Mouse (Mus musculus): ENCODE measurements around the gene Socs2. TPM values are rescaled to one million over a fixed set of nuclear protein-coding genes. Genes with fewer than 3 reads are reported as not detected.

Socs2 gene
- polyA plus RNA-seq, 2 experiments = 1.5 to 5.4 TPM

- no peak for DNase-seq (ENCODE audit: low read depth in 3 of 3, low spot score in 3 of 3)
- Histone ChIP-seq H3K4me1 (replicated peaks; ENCODE audit: control insufficient read depth in 2 of 2, insufficient read depth in 2 of 2, low read length in 1 of 2) (no peaks in the 10 kb centered on the region), H3K27me3 (ENCODE audit: control insufficient read depth, insufficient read depth, low read length) (no peaks in the 10 kb centered on the region), H3K36me3 (replicated peaks; ENCODE audit: control insufficient read depth, insufficient read depth, low read depth) (no peaks in the 10 kb centered on the region), H3K4me2 (ENCODE audit: low read depth) (no peak overlapping the region), H3K9ac (replicated peaks) (no peak overlapping the region), H3K9me3 (ENCODE audit: control insufficient read depth, low read length) (no peaks in the 10 kb centered on the region), H3K27ac (no peak overlapping the region), H3K4me3 (ENCODE audit: insufficient read depth in 1 of 2, low read depth in 2 of 2, low read length in 2 of 2) (no peak overlapping the region)
- no peak for ATAC-seq (ENCODE audit: insufficient read depth)
- WGBS (ENCODE audit: insufficient replicate concordance) = 60% methylated on average over 3 of the region's 3 CpGs
- no peak for TF ChIP-seq EP300 (IDR thresholded peaks at IDR 0.05; ENCODE audit: low read depth)
- TF ChIP-seq CTCF (IDR thresholded peaks at IDR 0.05; ENCODE audit: low read depth) = no peak
Measured at GRCm38 (mm10) chr10:95371942-95372341, 45.0 kb downstream of the Socs2 start.

GRCm38 (mm10) chr10:95369190-95369589 is 47.8 kb downstream of the Socs2 start:
- Histone ChIP-seq H3K4me2 (ENCODE audit: low read depth) (no peak overlapping the region), H3K27me3 (ENCODE audit: control insufficient read depth, insufficient read depth, low read length) (no peaks in the 10 kb centered on the region), H3K36me3 (replicated peaks; ENCODE audit: control insufficient read depth, insufficient read depth, low read depth) (no peaks in the 10 kb centered on the region), H3K27ac (no peak overlapping the region), H3K4me1 (replicated peaks; ENCODE audit: control insufficient read depth in 2 of 2, insufficient read depth in 2 of 2, low read length in 1 of 2) (no peaks in the 10 kb centered on the region), H3K9me3 (ENCODE audit: control insufficient read depth, low read length) (no peaks in the 10 kb centered on the region), H3K4me3 (ENCODE audit: insufficient read depth in 1 of 2, low read depth in 2 of 2, low read length in 2 of 2) (no peak overlapping the region), H3K9ac (replicated peaks) (no peak overlapping the region)
- TF ChIP-seq EP300 (IDR thresholded peaks at IDR 0.05; ENCODE audit: low read depth) = no peak
- no peak for TF ChIP-seq CTCF (IDR thresholded peaks at IDR 0.05; ENCODE audit: low read depth)
- no peak for DNase-seq (ENCODE audit: low read depth in 3 of 3, low spot score in 3 of 3)
- ATAC-seq (ENCODE audit: insufficient read depth) = no peak

GRCm38 (mm10) chr10:95368151-95368550 is 48.8 kb downstream of the Socs2 start:
- TF ChIP-seq CTCF (IDR thresholded peaks at IDR 0.05; ENCODE audit: low read depth) (no peak), EP300 (IDR thresholded peaks at IDR 0.05; ENCODE audit: low read depth) (no peak)
- Histone ChIP-seq H3K9ac (replicated peaks) (no peak overlapping the region), H3K27me3 (ENCODE audit: control insufficient read depth, insufficient read depth, low read length) (no peaks in the 10 kb centered on the region), H3K4me3 (ENCODE audit: insufficient read depth in 1 of 2, low read depth in 2 of 2, low read length in 2 of 2) (no peak overlapping the region), H3K36me3 (replicated peaks; ENCODE audit: control insufficient read depth, insufficient read depth, low read depth) (no peaks in the 10 kb centered on the region), H3K4me2 (ENCODE audit: low read depth) (no peak overlapping the region), H3K9me3 (ENCODE audit: control insufficient read depth, low read length) (no peaks in the 10 kb centered on the region), H3K4me1 (replicated peaks; ENCODE audit: control insufficient read depth in 2 of 2, insufficient read depth in 2 of 2, low read length in 1 of 2) (no peaks in the 10 kb centered on the region), H3K27ac (no peak overlapping the region)
- WGBS (ENCODE audit: insufficient replicate concordance) = 77% methylated on average over 14 of the region's 14 CpGs
- no peak for ATAC-seq (ENCODE audit: insufficient read depth)
- DNase-seq (ENCODE audit: low read depth in 3 of 3, low spot score in 3 of 3) = no peak

DNA sequence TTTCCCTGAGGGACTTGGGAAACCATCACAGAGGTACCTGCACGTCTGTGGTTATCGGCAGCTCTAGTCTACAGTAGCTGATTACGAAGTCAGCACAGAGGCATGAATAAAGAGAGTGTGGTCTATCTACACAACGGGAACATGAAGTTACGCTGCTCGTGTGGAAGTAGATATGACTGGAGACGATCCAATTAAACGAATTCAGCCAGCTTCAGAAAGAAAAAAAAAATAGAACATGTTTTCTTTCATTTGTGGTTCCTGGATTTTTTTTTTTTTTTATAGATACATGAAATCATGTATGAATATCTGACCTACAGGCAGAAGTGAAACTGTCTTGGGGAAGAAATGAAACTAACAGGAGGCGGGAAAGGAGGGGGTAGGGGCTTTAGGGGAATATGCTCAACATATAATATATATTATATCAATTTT is 49.3 kb downstream of the Socs2 start:
- H3K9ac ChIP-seq (replicated peaks) = no peak overlapping the region
- no peaks in the 10 kb centered on the region for H3K9me3 ChIP-seq (ENCODE audit: control insufficient read depth, low read length)
- H3K4me3 ChIP-seq (ENCODE audit: insufficient read depth in 1 of 2, low read depth in 2 of 2, low read length in 2 of 2) = no peak overlapping the region
- no peak overlapping the region for H3K4me2 ChIP-seq (ENCODE audit: low read depth)
- no peak overlapping the region for H3K27ac ChIP-seq
- WGBS (ENCODE audit: insufficient replicate concordance) = 70% methylated on average over 9 of the region's 9 CpGs
- no peak for TF ChIP-seq CTCF (IDR thresholded peaks at IDR 0.05; ENCODE audit: low read depth)
- no peak for TF ChIP-seq EP300 (IDR thresholded peaks at IDR 0.05; ENCODE audit: low read depth)
- DNase-seq (ENCODE audit: low read depth in 3 of 3, low spot score in 3 of 3) (no peak), ATAC-seq (ENCODE audit: insufficient read depth) (no peak)
- H3K4me1 ChIP-seq (replicated peaks; ENCODE audit: control insufficient read depth in 2 of 2, insufficient read depth in 2 of 2, low read length in 1 of 2) = no peaks in the 10 kb centered on the region
- no peaks in the 10 kb centered on the region for H3K36me3 ChIP-seq (replicated peaks; ENCODE audit: control insufficient read depth, insufficient read depth, low read depth)
- no peaks in the 10 kb centered on the region for H3K27me3 ChIP-seq (ENCODE audit: control insufficient read depth, insufficient read depth, low read length)

DNA sequence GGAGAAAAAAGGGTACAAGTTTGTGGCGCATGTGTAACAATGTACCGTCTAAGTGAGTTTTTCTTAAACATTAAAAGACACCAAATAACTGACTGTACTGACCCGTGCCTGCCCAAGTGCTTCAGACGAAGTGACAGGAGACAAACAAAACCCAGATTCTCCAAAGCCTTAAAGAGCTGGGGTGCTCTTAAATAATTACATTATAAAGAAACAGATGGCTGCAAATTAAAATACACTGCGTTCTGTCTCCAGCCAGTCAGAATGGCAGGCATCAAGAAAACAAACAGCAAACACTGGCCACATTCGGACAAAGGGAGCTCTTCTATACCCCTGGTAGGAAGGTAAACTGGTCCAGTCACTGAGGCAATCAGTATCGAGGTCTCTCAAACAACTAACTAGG is 49.7 kb downstream of the Socs2 start:
- Histone ChIP-seq H3K27ac (no peak overlapping the region), H3K4me3 (ENCODE audit: insufficient read depth in 1 of 2, low read depth in 2 of 2, low read length in 2 of 2) (no peak overlapping the region), H3K36me3 (replicated peaks; ENCODE audit: control insufficient read depth, insufficient read depth, low read depth) (no peaks in the 10 kb centered on the region), H3K27me3 (ENCODE audit: control insufficient read depth, insufficient read depth, low read length) (no peaks in the 10 kb centered on the region), H3K4me1 (replicated peaks; ENCODE audit: control insufficient read depth in 2 of 2, insufficient read depth in 2 of 2, low read length in 1 of 2) (no peaks in the 10 kb centered on the region), H3K9ac (replicated peaks) (no peak overlapping the region), H3K9me3 (ENCODE audit: control insufficient read depth, low read length) (no peaks in the 10 kb centered on the region), H3K4me2 (ENCODE audit: low read depth) (no peak overlapping the region)
- no peak for TF ChIP-seq EP300 (IDR thresholded peaks at IDR 0.05; ENCODE audit: low read depth)
- WGBS (ENCODE audit: insufficient replicate concordance) = 68% methylated on average over 7 of the region's 7 CpGs
- ATAC-seq (ENCODE audit: insufficient read depth) (no peak), DNase-seq (ENCODE audit: low read depth in 3 of 3, low spot score in 3 of 3) (no peak)

DNA sequence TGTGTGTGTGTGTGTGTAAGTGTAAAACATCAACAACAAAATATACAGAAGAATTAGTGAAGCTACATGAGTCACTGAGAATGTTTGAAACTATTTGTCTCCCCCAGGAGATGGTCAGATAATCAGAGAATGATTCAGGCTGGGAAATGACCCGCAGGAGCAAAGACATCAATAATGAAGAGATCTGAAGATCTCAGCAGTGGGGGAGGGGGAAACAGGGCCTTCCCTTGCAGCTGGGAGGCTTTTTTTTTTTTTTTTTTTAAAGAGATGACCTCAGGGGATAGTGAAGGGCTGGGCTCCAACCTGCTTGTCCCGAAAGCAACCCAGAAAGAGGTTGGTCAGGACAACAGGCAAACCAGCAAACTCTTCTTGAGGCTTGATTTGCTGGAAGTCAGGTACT is 54.7 kb downstream of the Socs2 start:
- ATAC-seq (ENCODE audit: insufficient read depth) (no peak), DNase-seq (ENCODE audit: low read depth in 3 of 3, low spot score in 3 of 3) (no peak)
- WGBS (ENCODE audit: insufficient replicate concordance) = 40% methylated on average over 2 of the region's 2 CpGs
- Histone ChIP-seq H3K36me3 (replicated peaks; ENCODE audit: control insufficient read depth, insufficient read depth, low read depth) (no peaks in the 10 kb centered on the region), H3K4me1 (replicated peaks; ENCODE audit: control insufficient read depth in 2 of 2, insufficient read depth in 2 of 2, low read length in 1 of 2) (no peaks in the 10 kb centered on the region), H3K27ac (no peak overlapping the region), H3K9me3 (ENCODE audit: control insufficient read depth, low read length) (no peaks in the 10 kb centered on the region), H3K4me3 (ENCODE audit: insufficient read depth in 1 of 2, low read depth in 2 of 2, low read length in 2 of 2) (no peak overlapping the region), H3K4me2 (ENCODE audit: low read depth) (no peak overlapping the region), H3K27me3 (ENCODE audit: control insufficient read depth, insufficient read depth, low read length) (no peaks in the 10 kb centered on the region), H3K9ac (replicated peaks) (no peak overlapping the region)
- no peak for TF ChIP-seq EP300 (IDR thresholded peaks at IDR 0.05; ENCODE audit: low read depth)
- no peak for TF ChIP-seq CTCF (IDR thresholded peaks at IDR 0.05; ENCODE audit: low read depth)

Data from liver, embryonic 14.5 days (tissue).